Mouse (Mus musculus): ENCODE results near the gene Oxld1.
"Not testable (repeated sequence)": the region's sequence is repeated elsewhere in the genome, so short reads cannot be mapped to it uniquely, and the experiment has no call there.

Gene Oxld1

GRCm38 (mm10) chr11:120422651-120423568 is 35.0 kb downstream of the Oxld1 start:
- no peak for DNase-seq

- DNase-seq: no peak
These were observed 39.3 kb downstream of the Oxld1 start for GRCm38 (mm10) chr11:120418592-120418991.

GRCm38 (mm10) chr11:120417852-120418251 is 40.0 kb downstream of the Oxld1 start:
- no peak for DNase-seq

- DNase-seq: not testable (repeated sequence)
These were observed 44.2 kb downstream of the Oxld1 start for GRCm38 (mm10) chr11:120413621-120414020.

Measured in retina, postnatal 1 day (tissue).